Mouse (Mus musculus) liver, adult 2 months (tissue): ENCODE measurements at regions not wholly inside any gene's neighbourhood (a gene's known extent, or its start where the extent isn't known, plus 50 kb on each side); places are given as distances from the start of the nearest gene placed in this dataset.

ENCODE experiments used
- CTCF ChIP-seq: fragments of 200-500 bp; IDR thresholded peaks from 2 replicates; pipeline ENCODE4 v1.5.1; 2011; ENCODE audit warnings: low read depth, low read length, control low read depth
- POLR2A ChIP-seq: fragments of 200-500 bp; IDR thresholded peaks from 2 replicates; pipeline ENCODE4 v1.6.1; 2011; ENCODE audit warnings: low read length, control low read depth; ENCODE audit not compliant: insufficient read depth; ENCODE audit errors: extremely low read depth

GRCm38 (mm10) chr3:148680086-148680485 is 310.3 kb downstream of the Adgrl2 start:
- TF ChIP-seq POLR2A, result no peak
- no peak for TF ChIP-seq CTCF
